Mouse (Mus musculus): ENCODE data around the gene Arl6ip6. TPM values are rescaled to one million over a fixed set of nuclear protein-coding genes. Genes with fewer than 3 reads are reported as not detected.

The Arl6ip6 gene
- 13.0 and 15.8 TPM in 2 replicates for polyA plus RNA-seq (2012; rRNA removed)

GRCm38 (mm10) chr2:53191523-53192220, at the start of gene Arl6ip6:
TSS of gene Arl6ip6 (plus strand) at chr2:53191726.
- DNase-seq (ENCODE audit: low read depth): no peak

GRCm38 (mm10) chr2:53146852-53147251, 44.7 kb upstream of the Arl6ip6 start:
- no peak for DNase-seq (ENCODE audit: low read depth)

- DNase-seq (ENCODE audit: low read depth): no peak
Measured at GRCm38 (mm10) chr2:53173966-53174365, 17.6 kb upstream of the Arl6ip6 start.

GRCm38 (mm10) chr2:53178966-53179365, 12.6 kb upstream of the Arl6ip6 start:
- DNase-seq (ENCODE audit: low read depth): no peak

DNA sequence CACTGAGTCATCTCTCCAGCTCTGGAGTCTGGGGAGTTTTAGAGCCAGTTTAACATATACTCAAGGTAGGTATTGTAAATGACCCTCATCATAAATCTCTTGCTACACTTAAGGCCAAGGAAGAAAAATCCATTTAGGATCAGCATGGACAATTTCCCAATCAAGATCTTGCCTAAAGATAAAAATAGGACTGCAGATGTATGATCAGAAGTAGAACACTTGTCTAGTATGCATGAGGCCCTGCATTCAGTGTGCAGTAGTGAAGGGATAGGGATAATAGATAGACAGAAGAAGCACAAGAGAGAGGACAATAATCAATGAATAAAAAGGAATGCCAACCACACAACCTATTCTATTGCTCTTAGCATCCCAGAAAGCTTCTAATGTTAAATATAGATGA, 11.7 kb upstream of the Arl6ip6 start:
- DNase-seq (ENCODE audit: low read depth): no peak

GRCm38 (mm10) chr2:53189811-53190210, 1.7 kb upstream of the Arl6ip6 start:
- DNase-seq (ENCODE audit: low read depth): no peak

GRCm38 (mm10) chr2:53190684-53191511, 628 bp upstream of the Arl6ip6 start, which contains the start of gene Prpf40a:
TSS of gene Prpf40a (minus strand) at chr2:53191284.
- peak; percentile 57 for DNase-seq (ENCODE audit: low read depth)

DNA sequence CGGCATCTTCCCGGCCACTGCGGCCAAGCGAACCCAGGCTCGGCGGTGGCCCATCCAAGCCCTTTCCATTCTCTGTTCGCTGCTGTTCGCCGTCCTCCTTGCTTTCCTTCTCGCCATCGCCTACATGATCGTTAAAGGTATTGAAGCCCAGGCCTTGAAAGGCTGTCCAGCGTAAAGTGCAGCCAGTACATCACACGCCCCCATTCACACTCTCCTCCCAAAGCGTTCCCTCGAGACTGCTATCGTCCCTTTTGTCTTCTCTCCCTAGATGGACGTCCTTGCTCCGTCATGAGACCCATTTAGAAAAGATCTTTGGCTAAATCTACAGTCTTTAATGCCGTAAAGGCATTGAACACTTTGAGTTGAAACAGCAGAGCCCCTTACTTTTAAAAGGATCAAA, 860 bp downstream of the Arl6ip6 start:
- DNase-seq (ENCODE audit: low read depth): no peak

GRCm38 (mm10) chr2:53196431-53196830, 4.9 kb downstream of the Arl6ip6 start:
- DNase-seq (ENCODE audit: low read depth): no peak

DNA sequence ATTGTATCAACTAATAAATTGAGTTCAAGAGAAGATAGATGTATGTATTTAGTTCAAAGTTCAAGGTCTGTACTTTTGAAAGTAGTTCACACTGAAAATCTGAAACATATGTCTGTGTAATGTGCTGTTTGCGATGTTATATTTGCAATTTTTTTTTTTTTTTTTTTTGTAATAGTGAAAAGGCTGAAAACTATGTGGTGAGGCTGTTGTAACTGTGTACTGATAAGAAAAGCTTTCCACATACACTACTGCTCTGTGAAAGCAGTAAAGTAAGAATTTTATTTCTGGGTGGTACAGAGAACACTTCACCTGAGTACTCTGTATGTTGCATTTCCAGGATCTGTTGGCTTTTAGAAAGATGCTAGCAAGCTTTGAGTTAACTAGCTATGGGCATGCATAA, 7.7 kb downstream of the Arl6ip6 start:
- DNase-seq (ENCODE audit: low read depth): no peak

GRCm38 (mm10) chr2:53200164-53200885, 8.8 kb downstream of the Arl6ip6 start:
- DNase-seq (ENCODE audit: low read depth): no peak

DNA sequence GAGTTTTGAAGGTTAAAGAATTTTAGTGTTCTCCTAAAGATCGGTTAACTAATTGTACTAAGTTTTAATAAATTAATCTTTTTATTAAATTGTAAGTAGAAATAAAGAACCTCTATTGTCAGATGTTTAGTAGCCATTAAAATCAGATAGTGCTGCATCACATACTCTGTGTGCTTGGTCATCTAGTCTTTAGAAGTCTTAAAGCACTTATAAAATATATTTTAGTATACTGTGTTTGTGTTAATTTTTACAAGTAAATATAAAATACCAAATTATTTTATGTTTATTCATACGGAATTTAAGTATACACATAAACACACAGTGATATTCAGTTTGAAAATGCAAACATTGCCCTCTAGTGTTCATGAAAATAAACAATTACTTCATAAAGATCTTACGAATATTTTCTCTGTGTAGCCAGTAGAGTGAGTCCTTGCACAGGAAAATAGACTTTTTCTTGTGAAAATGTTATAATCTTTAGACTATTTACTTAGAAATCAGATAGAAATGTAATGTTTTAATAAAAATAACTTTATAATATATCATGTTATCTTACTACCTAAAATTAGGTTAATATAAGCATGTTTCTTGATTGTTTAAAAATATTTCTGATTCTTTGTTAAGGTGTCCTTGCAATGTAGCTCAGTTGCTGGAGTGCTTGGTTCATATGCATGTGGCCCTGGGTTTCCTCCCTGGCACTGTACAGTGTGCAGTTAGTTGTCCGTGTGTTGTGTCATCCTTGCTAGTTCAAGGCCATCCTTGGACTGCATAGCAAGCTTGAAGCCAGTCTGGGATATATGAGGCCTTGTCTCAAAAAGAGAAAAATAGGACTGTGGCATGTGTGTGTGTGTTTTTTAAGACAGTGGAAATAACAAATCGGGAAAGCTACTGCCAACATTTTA, 13.1 kb downstream of the Arl6ip6 start:
- no peak for DNase-seq (ENCODE audit: low read depth)

DNA sequence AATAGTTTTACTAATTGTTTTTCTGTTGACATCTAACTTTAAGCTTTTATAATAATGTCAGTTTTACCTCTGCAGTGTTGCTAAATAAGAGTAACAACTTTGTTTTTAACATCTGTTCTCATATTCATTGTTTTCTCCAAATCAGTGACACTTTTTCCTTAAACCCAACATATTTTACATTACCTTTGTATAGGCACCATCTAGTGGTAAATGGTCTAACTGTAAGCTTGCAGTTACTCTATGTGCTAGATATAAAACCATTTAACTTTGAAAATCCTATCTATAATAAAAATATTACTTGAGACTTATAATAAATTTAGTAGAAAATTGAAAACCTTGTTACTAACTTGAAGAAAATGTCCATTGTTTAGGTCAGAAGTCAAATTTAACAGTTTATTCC, 15.2 kb downstream of the Arl6ip6 start:
- DNase-seq (ENCODE audit: low read depth): no peak

- peak; percentile 70 for DNase-seq (ENCODE audit: low read depth)
Measured at GRCm38 (mm10) chr2:53213493-53213892, 22.0 kb downstream of the Arl6ip6 start.

GRCm38 (mm10) chr2:53222242-53222641, 30.7 kb downstream of the Arl6ip6 start:
- DNase-seq (ENCODE audit: low read depth): no peak

DNA sequence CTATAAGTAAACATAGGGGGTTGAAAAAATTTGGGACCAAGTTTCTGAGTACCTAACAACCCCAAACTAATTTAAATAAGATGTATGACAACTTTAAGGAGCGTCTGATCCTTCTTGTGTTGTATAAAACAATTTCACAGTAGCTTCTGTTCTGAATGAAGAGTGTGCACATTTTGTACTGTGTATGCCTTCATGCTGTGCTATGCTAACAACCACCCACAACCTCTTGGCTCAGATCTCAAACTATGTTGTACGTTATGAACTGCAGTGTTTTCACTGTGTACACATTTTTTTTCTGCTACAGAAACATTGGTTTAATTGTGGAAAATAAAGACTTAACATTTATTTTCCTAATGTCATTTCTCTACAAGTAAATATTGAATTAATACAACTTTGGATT, 65.5 kb downstream of the Arl6ip6 start:
- DNase-seq (ENCODE audit: low read depth): no peak

Other genes with a start within 250 kb of the Arl6ip6 start
- 21.8 and 27.1 TPM in 2 replicates for gene Prpf40a, start 442 bp upstream of the Arl6ip6 start, polyA plus RNA-seq (2012; rRNA removed)

Measured in gonadal fat pad, adult 2 months (tissue).